Mouse (Mus musculus) megakaryocyte, embryonic 14.5 days (primary cell): ENCODE data around the gene Gfod1.

Source experiments
- FLI1 ChIP-seq: IDR thresholded peaks from 2 replicates; pipeline ENCODE4 v1.6.1; 2012; ENCODE audit warnings: low read length, inconsistent platforms, mixed read lengths
- GATA1 ChIP-seq: IDR thresholded peaks from 3 replicates; pipeline ENCODE4 v1.6.1; 2012; ENCODE audit warnings: mixed read lengths, low read length, inconsistent platforms, borderline replicate concordance

GRCm38 (mm10) chr13:43325427-43325826, 21.5 kb upstream of the Gfod1 start:
- TF ChIP-seq GATA1: no peak
- no peak for TF ChIP-seq FLI1
